Mouse (Mus musculus) lung, postnatal 10 days (tissue): ENCODE results near the gene Flot2.

Experiments used
- DNase-seq: peaks from one replicate; pipeline ENCODE4 v3.0.0; 2021

The Flot2 gene

DNA sequence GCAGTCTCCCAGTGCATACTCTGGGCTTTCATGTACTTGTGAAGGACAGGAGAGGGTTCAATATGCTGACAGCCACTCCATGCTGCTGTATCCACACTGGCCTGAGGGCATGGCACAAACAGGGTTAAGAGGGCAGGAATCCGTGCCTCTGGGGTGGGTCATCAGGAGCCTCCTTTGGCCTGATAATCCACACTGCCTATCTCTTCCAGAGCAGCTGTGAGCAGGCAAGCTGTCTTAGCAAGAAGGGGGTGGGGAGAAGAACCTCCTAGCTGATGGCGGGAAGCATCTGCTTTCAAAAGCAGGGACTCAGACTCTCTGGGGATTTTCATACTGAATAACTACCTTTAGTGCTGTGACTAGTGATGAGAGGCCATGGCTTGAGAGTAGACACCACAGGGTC, 28.2 kb downstream of the Flot2 start:
- no peak for DNase-seq

DNA sequence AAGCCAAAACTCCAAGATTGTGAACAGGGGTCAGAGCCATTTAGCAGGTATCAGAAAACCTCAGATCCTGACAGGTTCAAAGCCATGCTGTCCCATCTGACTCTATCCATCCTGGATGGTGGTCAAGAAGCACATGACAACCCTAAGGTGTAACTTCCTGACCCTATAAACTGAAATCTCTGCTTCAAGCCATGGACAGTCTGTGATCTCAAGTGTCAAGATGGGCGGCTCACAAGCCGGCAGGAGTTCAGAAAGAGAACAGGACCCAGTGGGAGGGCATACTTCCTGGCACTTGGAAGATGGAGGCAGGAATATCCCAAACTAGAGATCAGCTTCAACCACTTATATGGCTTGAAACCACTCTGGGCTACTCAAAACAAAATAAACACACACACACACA, 28.9 kb downstream of the Flot2 start:
- DNase-seq, result no peak

DNA sequence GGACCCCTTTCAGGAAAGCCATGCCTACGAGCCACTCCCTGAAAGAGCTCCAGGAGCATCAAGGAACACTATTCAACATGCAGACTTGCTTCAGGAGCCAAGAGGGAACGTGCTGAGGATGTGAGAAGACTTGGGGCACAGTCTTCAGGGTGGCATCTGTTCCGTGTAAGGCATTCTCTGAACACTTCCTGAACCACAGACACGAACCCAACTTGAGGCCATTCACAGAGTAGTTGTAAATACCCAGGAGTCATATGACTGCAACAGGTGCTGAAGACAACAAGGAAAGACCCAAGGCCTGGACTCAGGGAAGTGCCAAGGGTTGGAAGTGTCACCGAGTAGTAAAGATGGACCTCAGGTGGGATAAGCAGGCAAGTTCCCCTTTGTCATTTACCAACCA, 29.8 kb downstream of the Flot2 start:
- DNase-seq, result no peak

DNA sequence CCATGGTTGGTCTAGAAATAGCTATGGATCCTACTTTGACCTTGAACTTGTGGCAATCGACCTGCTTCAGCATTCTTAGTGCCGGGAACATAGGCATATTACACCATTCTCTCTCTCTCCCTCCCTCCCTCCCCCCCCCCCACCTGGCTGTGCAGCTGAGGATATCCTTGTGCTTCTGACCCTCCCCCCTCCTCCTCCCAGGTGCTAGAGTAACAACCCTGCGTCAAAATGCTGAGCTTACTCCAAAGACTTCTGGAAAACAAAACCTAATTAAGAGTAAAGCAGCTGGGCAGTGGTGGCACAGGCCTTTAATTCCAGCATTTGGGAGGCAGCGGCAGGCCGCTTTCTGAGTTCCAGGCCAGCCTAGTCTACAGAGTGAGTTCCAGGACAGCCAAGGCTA, 31.4 kb downstream of the Flot2 start:
- DNase-seq, result no peak

DNA sequence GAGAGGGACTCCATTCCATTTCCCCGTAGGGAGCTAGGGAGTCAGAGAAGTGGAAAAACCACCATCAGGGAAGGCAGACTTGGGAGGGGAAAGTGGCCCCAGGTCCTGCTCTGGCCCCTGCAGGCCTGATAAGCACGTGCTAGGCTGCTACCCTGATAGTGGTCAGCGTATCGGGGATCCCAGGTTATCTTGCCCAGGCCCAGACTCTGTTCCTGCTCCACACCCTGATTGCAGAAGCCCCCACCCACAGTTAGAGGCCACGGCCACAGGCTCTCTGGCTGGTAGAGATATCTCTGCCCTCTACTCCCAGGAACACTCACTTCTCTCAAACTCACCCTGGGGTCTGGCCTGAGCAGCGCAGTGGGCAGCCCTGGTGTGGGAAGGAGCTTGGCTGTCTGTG, 31.9 kb downstream of the Flot2 start:
- DNase-seq, result no peak

DNA sequence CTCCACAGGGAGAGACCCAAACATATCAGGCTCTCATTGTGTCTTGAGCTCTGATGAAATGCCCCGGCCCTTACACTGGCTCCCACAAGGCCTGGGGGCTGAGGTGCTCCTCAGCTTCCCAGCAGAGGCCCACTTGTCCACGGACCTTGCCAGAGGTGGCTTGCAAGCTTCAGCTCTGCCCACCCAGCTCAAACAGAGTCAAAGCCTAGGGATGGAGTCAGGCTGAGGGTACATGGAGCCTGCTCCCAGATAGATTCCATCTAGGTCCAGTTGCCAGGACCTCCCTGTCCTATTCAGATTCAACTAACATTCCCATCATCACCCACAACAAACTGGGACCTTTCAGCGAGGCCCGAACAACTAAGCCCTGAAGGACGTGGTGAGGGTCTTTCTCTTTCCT, 34.2 kb downstream of the Flot2 start:
- no peak for DNase-seq

DNA sequence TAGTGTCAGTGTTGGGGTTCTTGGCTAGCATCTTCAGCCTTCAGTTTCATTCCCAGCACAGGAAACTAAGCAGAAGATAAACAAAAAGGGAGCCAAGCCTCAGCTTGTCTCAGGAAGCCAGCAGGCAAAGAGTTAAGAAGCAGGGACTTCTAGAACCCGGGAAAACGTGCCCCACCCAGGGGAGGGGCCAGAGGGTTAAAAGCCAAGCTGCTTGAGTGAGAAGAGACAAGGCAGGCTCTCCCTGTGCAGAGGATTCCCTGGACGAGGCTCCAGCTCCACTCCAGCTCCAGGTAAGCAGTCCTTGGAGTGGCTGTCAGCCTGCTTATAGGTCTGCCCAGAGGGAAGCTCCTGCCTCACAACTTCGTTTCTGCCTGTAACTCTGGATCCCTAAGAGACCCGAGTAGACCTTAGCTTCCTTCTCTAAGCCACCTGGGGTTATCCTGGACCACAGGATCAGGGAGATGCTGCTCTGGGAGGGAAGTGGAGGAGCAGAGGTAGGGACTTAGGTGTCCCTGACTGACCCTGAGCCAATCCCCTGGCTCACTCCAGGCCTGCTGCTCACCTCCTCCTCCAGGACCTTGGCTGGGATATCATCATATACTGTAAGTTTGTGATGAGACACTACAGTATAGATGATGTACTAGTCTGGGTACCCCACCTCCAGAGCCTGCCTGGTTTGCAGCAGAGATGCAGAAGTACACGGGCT, 34.8 kb downstream of the Flot2 start:
- no peak for DNase-seq

DNA sequence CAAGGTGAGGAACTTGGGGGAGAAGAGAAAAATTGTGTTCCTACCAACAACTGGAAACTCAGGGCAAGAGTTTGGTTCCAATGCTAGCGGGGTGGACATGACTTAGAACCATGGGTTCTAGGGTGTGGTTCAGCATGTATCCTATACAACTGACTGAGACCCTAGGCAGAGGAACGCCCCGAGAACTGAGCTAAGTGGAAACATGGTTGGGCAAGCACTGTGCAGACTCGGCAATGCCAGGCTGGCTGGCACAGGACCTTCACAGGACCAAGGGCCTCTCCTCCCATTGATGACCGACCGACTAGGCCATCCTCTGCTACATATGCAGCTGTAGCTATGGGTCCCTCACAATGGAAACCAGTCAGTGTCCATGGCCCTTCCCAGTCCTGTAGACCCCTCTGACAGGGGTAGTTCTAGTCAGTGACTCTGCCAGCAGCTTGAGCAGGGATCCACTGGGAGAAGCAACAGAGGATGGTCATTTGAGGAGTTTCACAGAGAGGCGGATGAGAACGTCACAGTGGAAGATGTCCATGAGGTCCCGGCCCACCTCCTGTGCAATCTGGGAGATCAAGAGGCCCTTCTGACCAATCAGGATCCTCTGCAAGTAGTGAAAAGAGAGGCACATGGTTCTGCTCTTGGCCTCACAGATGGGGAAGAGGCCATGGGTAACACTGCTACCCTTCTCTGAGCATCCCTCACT, 36.0 kb downstream of the Flot2 start:
- no peak for DNase-seq

DNA sequence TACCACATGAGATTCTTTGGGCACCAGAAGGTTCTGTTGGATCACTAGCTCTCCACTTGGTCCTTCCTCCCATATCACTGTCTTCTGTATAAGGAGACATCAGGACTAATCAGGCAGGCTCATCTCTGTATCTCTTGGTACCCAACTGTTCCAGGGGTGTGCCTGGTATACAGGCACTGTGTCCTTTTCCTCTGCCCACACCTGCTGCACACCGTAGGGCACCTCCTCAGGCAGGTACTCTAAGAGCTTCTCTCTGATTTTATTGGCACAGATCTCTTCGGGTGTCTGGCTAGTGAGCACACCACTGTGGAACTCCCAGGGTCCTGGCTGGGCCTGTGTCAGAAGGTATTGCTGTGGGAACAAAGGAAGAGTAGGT, 36.5 kb downstream of the Flot2 start:
- DNase-seq, result no peak

DNA sequence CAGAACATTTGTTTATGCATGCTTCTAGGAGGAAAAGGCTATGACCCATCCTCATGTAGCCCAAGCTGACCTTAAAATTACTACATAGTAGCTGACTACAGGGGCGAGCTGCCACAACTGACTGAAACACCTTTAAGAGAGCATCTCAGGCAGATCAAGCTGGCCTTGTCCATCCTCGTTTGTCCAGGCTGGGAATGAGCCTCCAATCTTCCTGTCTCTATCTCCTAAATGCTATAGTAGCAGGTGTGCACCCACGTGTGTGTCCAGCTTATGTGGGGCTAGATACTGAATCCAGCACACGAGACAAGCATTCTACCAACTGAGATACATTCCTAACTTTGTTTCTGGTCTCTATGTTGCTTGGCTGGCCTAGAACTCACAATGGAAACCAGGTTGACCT, 36.9 kb downstream of the Flot2 start:
- no peak for DNase-seq

DNA sequence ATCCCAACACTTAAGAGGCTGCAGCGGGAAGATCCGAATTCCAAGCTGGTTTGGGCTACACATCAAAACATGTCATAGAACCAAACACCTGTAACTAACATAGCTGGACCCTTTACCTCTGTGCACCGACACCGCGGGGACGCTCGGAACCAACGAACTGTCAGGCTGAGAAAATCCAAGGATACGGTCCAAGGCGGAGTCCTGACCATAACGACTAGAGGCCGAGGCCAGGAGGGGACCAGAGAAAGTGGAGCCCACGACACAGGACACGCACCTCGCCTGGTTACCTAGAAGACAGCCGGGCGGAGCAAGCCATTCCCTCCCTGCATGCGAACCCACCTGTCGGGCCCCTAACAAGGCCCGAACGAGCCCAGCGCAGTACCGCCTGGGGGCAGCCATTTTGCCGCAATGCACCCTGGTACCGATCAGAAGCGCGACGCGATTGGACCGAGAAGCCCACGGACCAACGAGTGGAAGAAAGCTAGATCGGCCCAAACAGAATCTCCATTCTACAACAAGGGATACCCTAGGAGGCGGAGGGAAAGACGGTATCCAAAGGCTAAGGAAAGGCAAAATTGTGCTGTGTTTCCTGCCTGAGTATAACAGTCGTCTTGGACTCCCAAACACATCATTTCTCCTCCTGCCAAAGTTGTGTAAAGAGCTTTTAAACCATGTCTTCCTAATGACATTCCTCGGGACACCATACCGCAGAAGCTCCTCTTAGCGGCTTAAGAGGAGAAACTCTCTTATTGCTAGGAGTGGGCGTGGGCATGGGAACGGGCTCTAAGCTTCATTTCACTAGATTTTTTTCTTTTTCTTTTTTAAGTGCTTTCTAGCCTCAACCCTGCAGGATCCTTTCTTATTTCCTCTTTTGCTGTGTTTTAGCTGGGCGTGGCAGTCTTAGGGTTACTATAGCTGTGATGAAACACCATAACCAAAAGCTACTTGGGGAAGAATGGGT, 42.5 kb downstream of the Flot2 start, which contains the start of gene Eral1:
TSS of gene Eral1 (minus strand) at position 423 of the 961 bp plus-strand sequence.
- DNase-seq, result peak; percentile 90

DNA sequence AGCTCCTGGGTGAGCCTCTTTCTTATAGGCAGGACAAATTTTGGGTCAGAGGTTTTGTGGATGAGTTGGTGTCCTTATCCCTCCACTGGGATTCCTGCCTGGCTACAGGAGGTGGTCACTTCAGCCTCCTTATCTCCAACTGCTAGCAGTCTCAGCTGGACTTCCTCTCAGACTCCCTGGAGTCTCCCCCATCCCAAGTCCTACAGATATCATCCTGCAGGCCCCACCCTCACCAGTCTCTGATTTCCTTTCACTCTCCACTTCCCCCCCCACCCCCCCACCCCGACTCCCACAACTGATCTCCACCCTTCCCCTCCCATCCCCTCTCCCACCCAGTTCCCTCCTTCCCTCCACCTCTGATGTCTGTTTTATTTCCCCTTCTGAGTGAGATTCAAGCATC, 45.9 kb downstream of the Flot2 start:
- DNase-seq, result no peak

DNA sequence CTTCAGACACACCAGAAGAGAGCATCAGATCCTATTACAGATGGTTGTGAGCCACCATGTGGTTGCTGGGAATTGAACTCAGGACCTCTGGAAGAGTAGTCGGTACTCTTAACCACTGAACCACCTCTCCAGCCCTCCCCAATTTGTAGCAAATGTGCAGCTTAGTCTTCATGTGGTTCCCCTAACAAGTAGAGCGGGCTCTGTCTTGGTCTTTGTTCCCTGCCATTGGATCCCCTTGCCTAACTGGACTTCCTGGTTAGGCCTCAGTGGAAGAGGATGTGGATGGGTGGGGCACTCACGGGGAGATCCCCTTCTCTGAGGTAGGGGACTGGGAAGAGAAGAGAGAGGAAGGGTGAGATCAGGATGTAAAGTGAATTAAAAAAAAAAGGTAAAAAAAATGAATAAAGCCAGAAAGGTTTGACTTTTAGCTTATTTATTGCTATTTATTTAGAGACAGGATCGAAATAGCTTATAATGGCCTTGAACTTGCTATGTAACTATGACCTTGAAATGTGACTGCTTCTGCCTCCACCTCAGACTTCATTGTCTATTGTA, 49.3 kb downstream of the Flot2 start:
- no peak for DNase-seq

DNA sequence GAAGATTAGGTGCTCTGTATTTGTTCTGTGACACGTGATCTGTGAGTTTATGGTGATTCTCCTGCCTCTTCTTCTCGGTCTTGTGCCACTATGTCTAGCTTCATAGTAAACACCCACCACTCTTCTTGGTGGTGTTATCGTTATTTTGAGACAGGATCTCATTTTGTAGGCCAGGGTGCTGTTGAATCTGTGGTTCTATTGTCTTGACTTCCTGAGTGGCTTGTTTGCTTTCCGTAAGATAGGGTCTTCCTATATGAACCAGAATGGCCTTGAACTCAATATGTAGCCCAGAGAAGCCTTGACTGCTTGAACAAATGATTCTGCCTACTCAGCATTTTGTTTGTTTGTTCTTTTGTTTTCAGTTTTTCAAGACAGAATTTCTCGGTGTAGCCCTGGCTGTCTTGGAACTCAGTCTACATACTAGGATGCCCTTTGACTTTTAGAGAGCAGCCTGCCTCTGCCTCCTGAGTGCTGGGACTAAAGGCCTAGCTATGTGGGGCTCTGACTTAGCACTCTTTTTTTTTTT, 50.1 kb downstream of the Flot2 start:
- no peak for DNase-seq

DNA sequence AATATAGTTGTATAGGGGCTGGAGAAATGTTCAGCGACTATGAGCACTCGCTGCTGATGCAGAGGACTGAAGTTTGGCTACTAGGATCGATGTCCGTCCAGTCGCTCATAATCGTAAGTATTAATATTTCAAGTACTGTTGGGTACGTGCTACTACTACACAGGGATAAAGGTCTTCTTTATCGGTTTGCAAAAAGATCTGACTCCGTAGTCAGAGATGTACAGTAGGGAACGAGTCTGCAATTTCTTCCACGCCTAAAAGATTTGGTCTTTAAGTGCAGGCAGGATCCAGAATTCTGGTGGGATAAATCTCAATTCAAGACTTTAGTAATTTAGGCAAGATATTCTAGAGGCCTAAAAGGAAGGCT, 56.4 kb downstream of the Flot2 start:
- DNase-seq, result no peak

DNA sequence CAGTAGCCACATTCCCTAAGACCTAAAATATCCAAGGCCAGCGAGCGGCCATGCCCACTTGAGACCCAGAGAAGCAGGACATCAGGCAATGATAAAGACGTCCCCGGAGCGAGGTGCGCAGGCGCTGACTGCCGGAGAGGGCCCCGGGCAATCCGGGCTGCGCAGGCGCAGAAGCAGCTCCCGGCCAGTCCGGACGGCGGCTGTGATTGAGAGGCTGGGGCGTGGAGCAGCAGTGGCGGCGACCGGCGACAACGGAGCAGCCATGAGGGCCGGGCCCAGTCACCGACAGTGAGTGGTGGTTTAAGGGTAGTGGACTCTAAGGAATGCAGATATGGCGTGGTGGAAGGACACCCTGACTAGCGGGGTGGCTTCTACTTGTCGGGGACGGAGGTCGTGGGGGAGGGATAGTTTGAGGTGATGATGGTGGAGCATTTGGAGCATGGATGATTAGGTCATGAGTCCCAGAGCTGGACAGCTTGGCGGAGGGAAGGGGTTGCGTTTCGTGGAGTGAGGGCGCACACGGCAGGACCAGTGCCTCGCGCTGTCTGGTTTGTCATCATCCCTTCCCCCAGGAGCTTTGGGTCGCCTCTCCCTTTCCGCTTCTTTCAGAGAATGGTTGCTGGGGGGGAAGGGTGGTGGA, 56.9 kb downstream of the Flot2 start, which contains the start of gene Fam222b:
TSS of gene Fam222b (plus strand) at position 157 of the 640 bp plus-strand sequence.
- DNase-seq, result peak; percentile 96

DNA sequence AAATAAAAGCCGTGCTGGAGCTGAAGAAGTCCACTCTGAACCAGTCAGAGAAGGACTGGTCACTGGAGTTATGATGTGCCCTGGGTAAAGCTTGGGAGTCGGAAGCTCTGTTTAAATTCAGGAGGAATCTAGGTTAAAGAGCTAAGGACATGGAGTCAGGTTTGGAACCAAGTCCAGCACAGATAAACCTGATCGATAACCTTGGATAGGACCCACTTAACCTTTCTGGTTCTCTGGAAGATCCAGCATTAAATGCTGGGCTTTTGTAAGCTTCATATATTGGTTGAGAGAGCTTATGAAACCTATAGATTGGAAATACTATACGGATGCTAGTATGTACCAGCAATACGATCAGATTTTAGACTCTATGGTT, 57.4 kb downstream of the Flot2 start:
- DNase-seq, result no peak

DNA sequence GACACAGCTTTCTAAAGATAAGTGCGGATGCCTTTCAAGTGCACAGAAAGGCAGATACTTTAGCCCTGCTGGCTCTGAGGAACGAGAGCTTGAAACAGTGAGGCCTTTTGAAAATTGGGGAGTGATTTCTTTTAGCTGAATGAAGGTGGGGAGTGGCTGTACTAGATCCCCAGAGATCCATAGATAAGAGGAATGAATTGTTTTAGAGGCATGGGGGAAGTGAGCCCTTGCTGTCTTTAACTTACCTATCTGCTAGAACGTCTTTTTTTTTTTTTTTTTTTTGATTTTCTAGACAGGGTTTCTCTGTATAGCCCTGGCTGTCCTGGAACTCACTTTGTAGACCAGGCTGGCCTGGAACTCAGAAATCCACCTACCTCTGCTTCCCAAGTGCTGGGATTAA, 59.3 kb downstream of the Flot2 start:
- DNase-seq, result no peak

DNA sequence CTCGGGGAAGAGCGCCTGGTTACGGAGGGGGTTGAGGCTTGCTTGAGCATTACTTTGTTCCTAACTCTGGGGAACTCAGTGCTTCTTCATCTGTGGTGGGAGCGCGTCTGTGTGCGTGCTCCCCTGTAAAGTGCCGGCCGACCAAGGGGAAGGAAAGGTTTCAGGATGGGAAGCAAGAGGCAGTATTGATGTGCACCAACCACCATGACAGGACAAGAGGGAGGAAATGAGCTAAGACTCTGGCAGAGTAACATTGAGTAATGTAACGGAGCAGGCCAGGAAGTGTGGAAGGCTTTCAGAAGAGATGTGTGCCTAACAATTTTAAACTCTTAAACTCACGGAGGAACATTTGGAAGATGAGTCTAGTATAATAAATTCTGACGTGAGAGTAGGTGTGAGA, 63.0 kb downstream of the Flot2 start:
- DNase-seq, result no peak

DNA sequence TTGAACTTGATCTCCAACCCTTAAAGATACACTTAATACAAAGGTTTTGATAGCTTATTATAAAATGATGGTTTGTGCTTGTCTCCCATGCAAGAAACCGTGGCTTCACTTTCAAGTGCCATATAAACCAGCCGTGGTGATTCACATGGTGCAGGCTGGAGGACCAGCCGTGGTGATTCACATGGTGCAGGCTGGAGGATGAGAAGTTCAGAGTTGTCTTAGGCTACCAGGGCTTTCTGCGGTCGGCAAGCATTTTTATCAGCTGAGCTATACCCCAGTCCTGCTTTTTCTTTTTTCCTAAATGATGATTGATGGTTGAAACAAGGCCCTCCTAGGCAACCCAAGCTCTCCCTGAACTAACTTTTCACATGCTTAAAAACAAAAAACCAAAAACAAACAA, 64.4 kb downstream of the Flot2 start:
- no peak for DNase-seq

DNA sequence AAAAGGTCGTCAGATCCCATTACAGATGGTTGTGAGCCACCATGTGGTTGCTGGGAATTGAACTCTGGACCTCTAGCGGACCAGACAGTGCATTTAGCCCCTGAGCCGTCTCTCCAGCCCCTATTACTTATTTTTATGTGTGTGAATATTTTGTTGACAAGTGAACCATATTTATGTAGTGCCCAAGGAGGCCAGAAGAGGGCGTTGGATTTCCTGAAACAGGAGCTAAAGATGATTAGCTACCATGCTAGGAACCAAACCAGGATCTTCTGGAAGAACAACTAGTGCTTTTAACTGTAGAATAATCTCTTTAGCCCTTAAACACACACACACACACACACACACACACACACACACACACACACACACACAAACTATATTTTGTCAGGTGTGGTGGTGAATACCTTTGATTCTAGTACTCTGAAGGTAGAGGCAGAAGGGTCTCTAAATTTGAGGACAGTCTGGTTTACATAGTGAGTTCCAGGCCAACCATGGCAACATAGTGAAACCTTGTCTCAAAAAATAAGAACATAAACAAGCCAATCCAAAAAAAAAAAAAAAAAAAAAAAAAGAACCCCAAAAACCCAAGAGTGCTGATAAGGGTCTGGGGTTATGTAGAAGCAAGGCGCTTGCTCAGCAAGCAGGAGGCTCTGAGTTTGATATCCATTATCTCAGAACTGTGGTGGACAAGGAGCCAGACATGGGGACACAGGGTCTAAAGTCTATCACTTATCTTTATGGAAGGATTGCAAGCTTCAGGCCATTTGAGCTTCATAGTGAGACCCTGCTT, 65.4 kb downstream of the Flot2 start:
- peak; percentile 31 for DNase-seq

DNA sequence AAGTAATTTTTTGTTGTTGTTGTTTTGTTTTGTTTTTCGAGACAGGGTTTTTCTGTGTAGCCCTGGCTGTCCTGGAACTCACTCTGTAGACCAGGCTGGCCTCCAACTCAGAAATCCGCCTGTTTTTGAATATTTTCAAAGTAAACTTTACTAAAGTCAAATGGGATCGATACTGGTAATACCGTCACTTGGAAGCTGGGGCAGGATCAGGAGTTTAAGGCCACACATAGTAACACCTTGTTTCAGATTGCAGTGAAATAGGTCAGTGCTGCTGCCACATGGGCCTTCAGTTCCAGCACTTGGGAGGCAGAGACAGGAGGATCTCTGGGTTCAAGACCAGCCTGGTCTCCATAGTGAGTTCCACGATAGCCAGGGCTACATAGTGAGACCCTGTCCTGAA, 66.8 kb downstream of the Flot2 start:
- DNase-seq, result no peak
